In the genomic region with DNA sequence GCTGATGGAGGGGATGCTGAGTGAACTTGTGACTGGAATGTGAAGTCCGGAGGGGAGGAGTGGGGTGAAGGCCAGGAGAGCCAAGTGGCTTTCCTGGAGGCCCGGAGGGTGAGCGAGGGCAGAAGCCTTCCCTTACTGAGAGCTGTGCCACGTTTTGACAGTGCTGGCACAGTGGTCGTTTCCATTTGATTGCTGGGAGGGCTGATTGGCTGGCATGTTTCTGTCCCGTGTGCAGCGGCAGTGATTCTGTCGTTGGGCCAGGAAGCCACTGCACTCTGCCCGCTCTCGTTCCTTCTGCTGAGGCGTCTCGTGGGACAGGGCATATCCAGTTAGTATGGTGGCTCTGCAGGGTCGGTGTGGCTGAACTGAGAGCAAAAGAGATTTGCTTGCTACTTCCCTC, we compare ENCODE assay signal across 25 mouse cellular contexts. TPM values are rescaled to one million over a fixed set of nuclear protein-coding genes. Genes with fewer than 3 reads are reported as not detected.
DNase-seq lines count a peak whose midpoint lies in the region; ATAC-seq and TF ChIP-seq lines count a peak whose summit lies in the region.
"Had no signal": no experiment of that assay in that cellular context is flagged by ENCODE, and none has a peak within 500 bp of the region (broad histone marks: within the 10 kb centered on the region; RNA-seq: fewer than 3 reads in every experiment).

No protein-coding gene starts in this region.

- peak; percentile 45 for ATAC-seq in hindbrain, postnatal 0 days
- no peak for ATAC-seq in midbrain, embryonic 11.5 days (ENCODE audit: low FRiP score)
- ATAC-seq: forebrain, embryonic 14.5 days; forebrain, postnatal 0 days; hindbrain, embryonic 16.5 days; inflammation-experienced regulatory T-cells, adult 6 months; intestine, embryonic 16.5 days had no signal

- peak; percentile 19 for DNase-seq in adrenal gland, postnatal 14 days
- no peak for DNase-seq in adrenal gland, adult (ENCODE audit: inconsistent age in 2 of 2, low spot score in 1 of 2)
- peak; percentile 53 for DNase-seq in hindbrain, postnatal 0 days (ENCODE audit: low spot score)
- no peak for DNase-seq in hindbrain, embryonic 10.5 days (ENCODE audit: low spot score)
- DNase-seq in midbrain, embryonic 11.5 days (ENCODE audit: low spot score, missing footprints): peak; percentile 70
- DNase-seq in midbrain, embryonic 10.5 days (ENCODE audit: low spot score): no peak
- DNase-seq in CH12.LX (ENCODE audit: extremely low read depth): peak; percentile 33
- no peak for DNase-seq in layer of hippocampus, adult 2 months (ENCODE audit: low spot score in 2 of 2)
- DNase-seq: adrenal gland, postnatal 25 days; cerebellum, adult 2 months; cerebellum, postnatal 25 days; forebrain, postnatal 0 days; gastrocnemius, adult 2 months; gastrocnemius, postnatal 14 days; heart, adult 11 months had no signal

- H3K36me3 ChIP-seq in hindbrain, postnatal 0 days (ENCODE audit: insufficient read depth, low read length): peaks cover 16% of the 10 kb centered on the region; the same call in 1 of the 2 replicates
- H3K36me3 ChIP-seq in hindbrain, embryonic 10.5 days: peaks cover 37% of the 10 kb centered on the region
- H3K36me3 ChIP-seq in midbrain, embryonic 11.5 days (ENCODE audit: control insufficient read depth, insufficient read depth, low read length): no peaks in the 10 kb centered on the region
- peaks cover 33% of the 10 kb centered on the region for H3K36me3 ChIP-seq in midbrain, embryonic 10.5 days
- H3K36me3 ChIP-seq in CH12.LX (replicated peaks in 1 of 2; ENCODE audit: control insufficient read depth in 1 of 2, insufficient read depth in 1 of 2, low read length in 1 of 2): peaks cover 27 to 58% of the 10 kb centered on the region in 2 experiments

- TF ChIP-seq EP300 in CH12.LX (IDR thresholded peaks at IDR 0.05; ENCODE audit: low read length): no peak

- in situ Hi-C loops in CH12.LX (cut with MboI; ENCODE audit: low pct_ligation_motif_present, low pct_unique_long_range_greater_than_20kb, low sequenced_read_pairs): no loop called here

- TF ChIP-seq CTCF in hindbrain, postnatal 0 days (IDR thresholded peaks at IDR 0.05; ENCODE audit: low read depth): no peak
- TF ChIP-seq CTCF in CH12.LX (conservative IDR thresholded peaks at IDR 0.05 in 1 of 2, IDR thresholded peaks at IDR 0.05 in 1 of 2; ENCODE audit: low read depth in 2 of 2, low read length in 2 of 2): no peak
- no peak for TF ChIP-seq CTCF in layer of hippocampus, adult 2 months (conservative IDR thresholded peaks at IDR 0.05)

- no peak overlapping the region for H3K4me2 ChIP-seq in hindbrain, postnatal 0 days (ENCODE audit: low read depth, low read length)
- no peak overlapping the region for H3K4me2 ChIP-seq in midbrain, embryonic 11.5 days
- H3K4me2 ChIP-seq in CH12.LX (ENCODE audit: insufficient read depth, low read depth, poor library complexity, severe bottlenecking): no peak overlapping the region
- H3K4me2 ChIP-seq: embryonic facial prominence, embryonic 12.5 days; embryonic facial prominence, embryonic 15.5 days; heart, embryonic 11.5 days; hindbrain, embryonic 13.5 days had no signal

- TF ChIP-seq POLR2A in CH12.LX (IDR thresholded peaks at IDR 0.05; ENCODE audit: low read depth, low read length): no peak

- H3K4me1 ChIP-seq in hindbrain, postnatal 0 days (ENCODE audit: insufficient read depth, low read length): no peaks in the 10 kb centered on the region
- H3K4me1 ChIP-seq in hindbrain, embryonic 10.5 days (replicated peaks): peaks cover 25% of the 10 kb centered on the region
- peaks cover 3% of the 10 kb centered on the region; the same call in 1 of the 2 replicates for H3K4me1 ChIP-seq in midbrain, embryonic 11.5 days (ENCODE audit: control insufficient read depth, insufficient read depth, low read length)
- peaks cover 17% of the 10 kb centered on the region for H3K4me1 ChIP-seq in midbrain, embryonic 10.5 days
- peaks cover 31 to 65% of the 10 kb centered on the region in 2 experiments for H3K4me1 ChIP-seq in CH12.LX (ENCODE audit: control insufficient read depth in 1 of 2, insufficient read depth in 2 of 2)

- TF ChIP-seq RAD21 in CH12.LX (IDR thresholded peaks at IDR 0.05; ENCODE audit: low read depth, low read length): no peak

- dilution Hi-C loops in CH12.LX (cut with MboI; ENCODE audit: extremely low pct_ligation_motif_present, extremely low pct_unique_long_range_greater_than_20kb, low sequenced_read_pairs): no loop called here

- H3K9me3 ChIP-seq in hindbrain, postnatal 0 days (ENCODE audit: low read length): no peaks in the 10 kb centered on the region
- H3K9me3 ChIP-seq in hindbrain, embryonic 10.5 days: no peaks in the 10 kb centered on the region
- no peaks in the 10 kb centered on the region for H3K9me3 ChIP-seq in midbrain, embryonic 11.5 days (ENCODE audit: control insufficient read depth, low read length)
- H3K9me3 ChIP-seq in midbrain, embryonic 10.5 days (replicated peaks): no peaks in the 10 kb centered on the region
- H3K9me3 ChIP-seq in CH12.LX (replicated peaks; ENCODE audit: low read length): no peaks in the 10 kb centered on the region
- H3K9me3 ChIP-seq: embryonic facial prominence, embryonic 12.5 days; embryonic facial prominence, embryonic 15.5 days; hindbrain, embryonic 13.5 days had no signal

- no peaks in the 10 kb centered on the region for H3K79me2 ChIP-seq in CH12.LX (replicated peaks; ENCODE audit: control insufficient read depth, extremely low read depth, insufficient read depth, poor library complexity, severe bottlenecking)

- no peak overlapping the region for H3K27ac ChIP-seq in hindbrain, postnatal 0 days
- H3K27ac ChIP-seq in hindbrain, embryonic 10.5 days: no peak overlapping the region
- H3K27ac ChIP-seq in midbrain, embryonic 11.5 days (ENCODE audit: low read depth, low read length): no peak overlapping the region
- no peak overlapping the region for H3K27ac ChIP-seq in midbrain, embryonic 10.5 days (replicated peaks)
- H3K27ac ChIP-seq in CH12.LX (ENCODE audit: insufficient read depth, low read depth): peak overlapping the region; percentile 52; the same call in 1 of the 2 replicates
- H3K27ac ChIP-seq in layer of hippocampus, adult 2 months: no peak overlapping the region
- H3K27ac ChIP-seq: embryonic facial prominence, embryonic 12.5 days; embryonic facial prominence, embryonic 15.5 days; gastrocnemius, adult 2 months; hindbrain, embryonic 13.5 days had no signal

- no peak overlapping the region for H3K9ac ChIP-seq in hindbrain, postnatal 0 days (replicated peaks; ENCODE audit: low read length)
- no peak overlapping the region for H3K9ac ChIP-seq in midbrain, embryonic 11.5 days (ENCODE audit: low read length)
- no peak overlapping the region for H3K9ac ChIP-seq in CH12.LX (ENCODE audit: insufficient read depth, low read depth)
- H3K9ac ChIP-seq: embryonic facial prominence, embryonic 12.5 days; embryonic facial prominence, embryonic 15.5 days; forebrain, postnatal 0 days; hindbrain, embryonic 13.5 days had no signal

- no peak overlapping the region for H3K4me3 ChIP-seq in hindbrain, postnatal 0 days (ENCODE audit: low read length)
- H3K4me3 ChIP-seq in hindbrain, embryonic 10.5 days: no peak overlapping the region
- H3K4me3 ChIP-seq in midbrain, embryonic 11.5 days (ENCODE audit: low read depth, low read length): no peak overlapping the region
- H3K4me3 ChIP-seq in midbrain, embryonic 10.5 days: no peak overlapping the region
- peak overlapping the region in 1 of 3 experiments; percentile 12 for H3K4me3 ChIP-seq in CH12.LX (replicated peaks in 1 of 3; ENCODE audit: low read depth in 2 of 3, low read length in 2 of 3, poor library complexity in 1 of 3)
- no peak overlapping the region for H3K4me3 ChIP-seq in layer of hippocampus, adult 2 months
- H3K4me3 ChIP-seq: embryonic facial prominence, embryonic 12.5 days; embryonic facial prominence, embryonic 15.5 days; gastrocnemius, adult 2 months; hindbrain, embryonic 13.5 days had no signal

- no peaks in the 10 kb centered on the region for H3K27me3 ChIP-seq in hindbrain, postnatal 0 days (ENCODE audit: insufficient read depth, low read length)
- no peaks in the 10 kb centered on the region for H3K27me3 ChIP-seq in hindbrain, embryonic 10.5 days (ENCODE audit: insufficient read depth, poor library complexity, severe bottlenecking)
- H3K27me3 ChIP-seq in midbrain, embryonic 11.5 days (ENCODE audit: control insufficient read depth, insufficient read depth, low read length): no peaks in the 10 kb centered on the region
- no peaks in the 10 kb centered on the region for H3K27me3 ChIP-seq in midbrain, embryonic 10.5 days (ENCODE audit: low read depth, poor library complexity, severe bottlenecking)
- H3K27me3 ChIP-seq in CH12.LX (replicated peaks): no peaks in the 10 kb centered on the region
- H3K27me3 ChIP-seq: embryonic facial prominence, embryonic 12.5 days; embryonic facial prominence, embryonic 15.5 days; hindbrain, embryonic 13.5 days had no signal

- 56% methylated on average over 13 of the region's 13 CpGs for WGBS in hindbrain, postnatal 0 days
- WGBS in hindbrain, embryonic 10.5 days: 88% methylated on average over 13 of the region's 13 CpGs
- WGBS in midbrain, embryonic 11.5 days: 88% methylated on average over 13 of the region's 13 CpGs
- WGBS in midbrain, embryonic 10.5 days: 89% methylated on average over 13 of the region's 13 CpGs

RNA-seq across cellular contexts. Expression of a gene that starts 26.3 kb away (rescaled TPM):
- 36.7 and 42.7 TPM in 2 replicates for total RNA-seq in adrenal gland, postnatal 14 days (2021)
- total RNA-seq in hindbrain, postnatal 0 days (2014; rRNA removed): 43.7 and 54.5 TPM in 2 replicates
- 29.2 and 32.2 TPM in 2 replicates for polyA plus RNA-seq in hindbrain, postnatal 0 days (2015; fragmentation: Nextera tagmentation; extraction: Ambion mirVana)
- polyA plus RNA-seq in hindbrain, embryonic 10.5 days (2016; fragmentation: Nextera tagmentation; extraction: Ambion mirVana): 18.3 and 18.9 TPM in 2 replicates
- 22.7 and 24.0 TPM in 2 replicates for polyA plus RNA-seq in midbrain, embryonic 11.5 days (2014; fragmentation: Nextera tagmentation; extraction: Ambion mirVana)
- polyA plus RNA-seq in midbrain, embryonic 10.5 days (2016; fragmentation: Nextera tagmentation; extraction: Ambion mirVana): 17.8 and 18.0 TPM in 2 replicates
- total RNA-seq in CH12.LX (2012; rRNA removed) (19.2 and 21.5 TPM in 2 replicates), CH12.LX (2014; rRNA removed) (30.4 TPM in 2 replicates)
- 24.6 and 27.7 TPM in 2 replicates for polyA plus RNA-seq in CH12.LX (2012; ENCODE audit: insufficient read length, low read depth)
- total RNA-seq in layer of hippocampus, adult 2 months (2021): 10 to 100 TPM; 82.8 to 87.7 TPM

RNA-seq across cellular contexts. Expression of a gene that starts 41.3 kb away (rescaled TPM):
- total RNA-seq in adrenal gland, postnatal 14 days (2021): 28.0 and 31.0 TPM in 2 replicates
- total RNA-seq in hindbrain, postnatal 0 days (2014; rRNA removed): 2.5 and 2.9 TPM in 2 replicates
- 1.6 and 1.8 TPM in 2 replicates for polyA plus RNA-seq in hindbrain, postnatal 0 days (2015; fragmentation: Nextera tagmentation; extraction: Ambion mirVana)
- polyA plus RNA-seq in hindbrain, embryonic 10.5 days (2016; fragmentation: Nextera tagmentation; extraction: Ambion mirVana): 1.4 and 2.3 TPM in 2 replicates
- polyA plus RNA-seq in midbrain, embryonic 11.5 days (2014; fragmentation: Nextera tagmentation; extraction: Ambion mirVana): 2.7 and 2.9 TPM in 2 replicates
- 1.5 and 1.7 TPM in 2 replicates for polyA plus RNA-seq in midbrain, embryonic 10.5 days (2016; fragmentation: Nextera tagmentation; extraction: Ambion mirVana)
- total RNA-seq in CH12.LX (2012; rRNA removed) (0.98 and 1.0 TPM in 2 replicates), CH12.LX (2014; rRNA removed) (0.31 and 1.1 TPM in 2 replicates)
- polyA plus RNA-seq in CH12.LX (2012; ENCODE audit: insufficient read length, low read depth): 3.9 and 6.0 TPM in 2 replicates
- total RNA-seq in layer of hippocampus, adult 2 months (2021): 10 to 100 TPM; 14.1 to 17.1 TPM
- total RNA-seq: common myeloid progenitor, adult 5-6 weeks; hematopoietic stem cell, adult 5-6 weeks had no signal

Comparison
In these comparisons a context has a peak if more than half of its experiments do, and no peak if none do; other contexts are left out.
1. DNase-seq: peak in adrenal gland, postnatal 14 days (single experiment), hindbrain, postnatal 0 days (single experiment), midbrain, embryonic 11.5 days (single experiment) and CH12.LX (single experiment); none in adrenal gland, adult (0 of 2), hindbrain, embryonic 10.5 days (single experiment), midbrain, embryonic 10.5 days (single experiment) and layer of hippocampus, adult 2 months (0 of 2).